Mouse (Mus musculus) cerebellum, adult 11 months (tissue): ENCODE measurements around the gene Krtap2-4.
"Not testable (repeated sequence)": the region's sequence is repeated elsewhere in the genome, so short reads cannot be mapped to it uniquely, and the experiment has no call there.

Source experiments
- DNase-seq: peaks from one replicate; pipeline ENCODE4 v3.0.0; 2022

Krtap2-4 gene

GRCm38 (mm10) chr11:99614796-99615363, at the start of gene Krtap2-4:
Krtap2-4 (minus strand) TSS chr11:99614846.
- DNase-seq = no peak

- DNase-seq = no peak
These were observed 48.2 kb upstream of the Krtap2-4 start for GRCm38 (mm10) chr11:99662802-99663201.

- no peak for DNase-seq
These were observed 44.6 kb upstream of the Krtap2-4 start for GRCm38 (mm10) chr11:99659256-99659655.

- not testable (repeated sequence) for DNase-seq
These were observed 43.9 kb upstream of the Krtap2-4 start, which contains the start of gene Gm11563 for GRCm38 (mm10) chr11:99658467-99659010. Gm11563 (minus strand) TSS chr11:99658960.

- DNase-seq = no peak
These were observed 42.4 kb upstream of the Krtap2-4 start for GRCm38 (mm10) chr11:99657051-99657450.

GRCm38 (mm10) chr11:99650136-99650535, 35.5 kb upstream of the Krtap2-4 start, which contains the start of gene Gm11555:
Gm11555 (minus strand) TSS chr11:99650236.
- DNase-seq = no peak

GRCm38 (mm10) chr11:99646444-99646843, 31.8 kb upstream of the Krtap2-4 start:
- DNase-seq = no peak

GRCm38 (mm10) chr11:99644351-99644750, 29.7 kb upstream of the Krtap2-4 start:
- DNase-seq = no peak

- not testable (repeated sequence) for DNase-seq
These were observed 29.0 kb upstream of the Krtap2-4 start, which contains the start of gene Krtap4-7 for GRCm38 (mm10) chr11:99643635-99644139. Krtap4-7 (minus strand) TSS chr11:99644089.

GRCm38 (mm10) chr11:99640926-99641325, 26.3 kb upstream of the Krtap2-4 start:
- DNase-seq = no peak

GRCm38 (mm10) chr11:99637086-99637485, 22.4 kb upstream of the Krtap2-4 start:
- no peak for DNase-seq

- DNase-seq = no peak
These were observed 20.0 kb upstream of the Krtap2-4 start, which contains the start of gene Krtap4-2 for GRCm38 (mm10) chr11:99634653-99635134. Krtap4-2 (minus strand) TSS chr11:99635084.

GRCm38 (mm10) chr11:99633293-99633692, 18.6 kb upstream of the Krtap2-4 start:
- DNase-seq = no peak

GRCm38 (mm10) chr11:99630890-99631289, 16.2 kb upstream of the Krtap2-4 start:
- DNase-seq = no peak

- no peak for DNase-seq
These were observed 13.5 kb upstream of the Krtap2-4 start, which contains the start of gene Krtap4-1 for GRCm38 (mm10) chr11:99628138-99628537. Krtap4-1 (minus strand) TSS chr11:99628238.

GRCm38 (mm10) chr11:99620335-99620734, 5.7 kb upstream of the Krtap2-4 start, which contains the start of gene Gm11562:
Gm11562 (minus strand) TSS chr11:99620435.
- DNase-seq = no peak

GRCm38 (mm10) chr11:99610089-99610488, 4.6 kb downstream of the Krtap2-4 start, which contains the start of gene Gm11937:
Gm11937 (minus strand) TSS chr11:99610189.
- not testable (repeated sequence) for DNase-seq

- DNase-seq = peak; percentile 9
These were observed 5.5 kb downstream of the Krtap2-4 start for GRCm38 (mm10) chr11:99609126-99609525.

GRCm38 (mm10) chr11:99603208-99603607, 11.4 kb downstream of the Krtap2-4 start, which contains the start of gene Gm11938:
Gm11938 (minus strand) TSS chr11:99603308.
- DNase-seq = not testable (repeated sequence)

- DNase-seq = not testable (repeated sequence)
These were observed 16.9 kb downstream of the Krtap2-4 start, which contains the start of gene Krtap9-3 for GRCm38 (mm10) chr11:99597742-99598141. Krtap9-3 (minus strand) TSS chr11:99598105.

GRCm38 (mm10) chr11:99590981-99591380, 23.7 kb downstream of the Krtap2-4 start, which contains the start of gene Krtap1-3:
Krtap1-3 (minus strand) TSS chr11:99591339.
- DNase-seq = no peak

GRCm38 (mm10) chr11:99585096-99585495, 29.6 kb downstream of the Krtap2-4 start:
- no peak for DNase-seq

GRCm38 (mm10) chr11:99583245-99583704, 31.4 kb downstream of the Krtap2-4 start, which contains the start of gene Krtap1-4:
Krtap1-4 (minus strand) TSS chr11:99583654.
- DNase-seq = no peak
